Mouse (Mus musculus) neural tube, embryonic 14.5 days (tissue): ENCODE results near the gene Gm12355. TPM values are rescaled to one million over a fixed set of nuclear protein-coding genes. Genes with fewer than 3 reads are reported as not detected.
A peak's percentile ranks its signal among the peaks of the same experiment; 100 is the strongest.
"Not testable (repeated sequence)": the region's sequence is repeated elsewhere in the genome, so short reads cannot be mapped to it uniquely, and the experiment has no call there.

Source experiments
- ATAC-seq: fragments of 200-750 bp; cut with Nextera tagmentation; 2 replicates; pipeline ENCODE4 v1.8.0; 2017; ENCODE audit warnings: low read depth, mild to moderate bottlenecking, moderate TSS enrichment, moderate library complexity
- H3K27ac ChIP-seq: fragments of 300-500 bp; sonication (generic); 2 replicates; pipeline ENCODE4 v1.5.1; 2014; ENCODE audit warnings: low read depth, mild to moderate bottlenecking, control low read depth, low read length, moderate library complexity, mixed read lengths
- H3K27me3 ChIP-seq: fragments of 300-500 bp; sonication (generic); 2 replicates; pipeline ENCODE4 v1.6.1; 2014; ENCODE audit warnings: low read length; ENCODE audit not compliant: control insufficient read depth, insufficient read depth
- H3K36me3 ChIP-seq: fragments of 300-500 bp; sonication (generic); 2 replicates; pipeline ENCODE4 v1.6.1; 2014; ENCODE audit warnings: low read length, mixed read lengths; ENCODE audit not compliant: control insufficient read depth, insufficient read depth
- H3K4me1 ChIP-seq: fragments of 300-500 bp; sonication (generic); 2 replicates; pipeline ENCODE4 v1.6.1; 2014; ENCODE audit warnings: low read length; ENCODE audit not compliant: control insufficient read depth, insufficient read depth
- H3K4me2 ChIP-seq: fragments of 300-500 bp; sonication (generic); 2 replicates; pipeline ENCODE4 v1.6.1; 2014; ENCODE audit warnings: mild to moderate bottlenecking, low read depth, low read length, control low read depth
- H3K4me3 ChIP-seq: fragments of 300-500 bp; sonication (generic); 2 replicates; pipeline ENCODE4 v1.5.1; 2014; ENCODE audit warnings: low read depth, low read length, control low read depth, mixed read lengths
- H3K9ac ChIP-seq: fragments of 300-500 bp; sonication (generic); replicated peaks from 2 replicates; pipeline ENCODE4 v1.6.1; 2014; ENCODE audit warnings: low read depth, mild to moderate bottlenecking, control low read depth, low read length, mixed read lengths
- H3K9me3 ChIP-seq: fragments of 300-500 bp; sonication (generic); 2 replicates; pipeline ENCODE4 v1.6.1; 2016; ENCODE audit warnings: low read length; ENCODE audit not compliant: control insufficient read depth
- WGBS: fragments of 180-500 bp; shearing (Covaris S2); extraction: QIAGEN DNeasy Blood & Tissue Kit; methylation state at CpG from one replicate; pipeline ENCODE4 v1.1.7; 2014; 5-methylcytosine and 5-hydroxymethylcytosine counted together
- polyA plus RNA-seq: library from polyadenylated mRNA; unstranded; fragments of >200 nt; fragmentation: Nextera tagmentation; extraction: Ambion mirVana; gene quantifications from 2 replicates; pipeline ENCODE4 v1.2.1, GENCODE M21; 2014

Gene Gm12355
- polyA plus RNA-seq: 0.37 and 0.76 TPM in 2 replicates

DNA sequence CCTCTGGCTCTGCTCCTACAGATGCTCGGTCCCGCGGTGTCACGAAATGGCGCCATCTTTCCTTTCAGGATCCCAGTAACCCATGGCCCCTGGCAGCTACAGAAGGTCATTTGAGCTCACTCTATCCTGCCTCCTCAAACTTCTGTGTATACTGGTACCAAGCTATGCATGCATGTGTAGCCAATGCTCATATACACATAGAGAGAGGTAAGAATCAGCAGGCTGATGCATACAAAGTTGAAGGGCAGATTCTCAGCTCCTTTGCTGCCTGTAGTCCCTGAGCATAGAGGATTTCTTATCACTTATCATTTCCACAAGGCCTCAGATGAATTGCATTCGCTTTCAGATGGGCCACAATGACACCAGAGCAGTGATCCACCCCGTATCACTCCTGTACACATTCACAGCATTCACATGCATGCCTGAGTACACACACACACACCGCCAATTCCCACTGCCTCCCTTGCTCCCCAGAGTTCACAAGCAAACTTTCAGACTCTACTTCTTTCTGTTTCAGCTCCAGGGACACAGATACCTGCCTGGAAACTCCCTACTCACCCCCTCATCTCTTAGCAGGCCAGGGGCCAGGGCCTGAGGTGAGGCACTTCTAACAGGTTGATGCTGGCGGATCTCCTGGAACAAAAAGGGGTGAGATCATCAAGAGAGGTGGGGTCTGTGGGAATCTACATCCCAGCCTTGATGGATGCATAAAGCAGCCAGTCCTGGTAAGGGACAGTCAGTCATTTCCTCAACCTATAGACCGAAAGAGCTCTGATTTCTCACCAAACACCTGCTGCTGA is at the start of gene Gm12355, which contains the start of gene Gsdma3:
Gene Gm12355 (minus strand): TSS at position 51 of the 800 bp plus-strand sequence.
Gene Gsdma3 (plus strand): TSS at position 750 of the 800 bp plus-strand sequence.
- ATAC-seq: no peak
- Histone ChIP-seq H3K36me3 (no peaks in the 10 kb centered on the region), H3K27ac (no peak within 1 kb of the TSS), H3K27me3 (no peaks in the 10 kb centered on the region), H3K9me3 (no peaks in the 10 kb centered on the region), H3K9ac (no peak within 1 kb of the TSS), H3K4me1 (no peaks in the 10 kb centered on the region), H3K4me3 (no peak within 1 kb of the TSS), H3K4me2 (no peak within 1 kb of the TSS)
- 89% methylated on average over 10 of the region's 10 CpGs for WGBS

DNA sequence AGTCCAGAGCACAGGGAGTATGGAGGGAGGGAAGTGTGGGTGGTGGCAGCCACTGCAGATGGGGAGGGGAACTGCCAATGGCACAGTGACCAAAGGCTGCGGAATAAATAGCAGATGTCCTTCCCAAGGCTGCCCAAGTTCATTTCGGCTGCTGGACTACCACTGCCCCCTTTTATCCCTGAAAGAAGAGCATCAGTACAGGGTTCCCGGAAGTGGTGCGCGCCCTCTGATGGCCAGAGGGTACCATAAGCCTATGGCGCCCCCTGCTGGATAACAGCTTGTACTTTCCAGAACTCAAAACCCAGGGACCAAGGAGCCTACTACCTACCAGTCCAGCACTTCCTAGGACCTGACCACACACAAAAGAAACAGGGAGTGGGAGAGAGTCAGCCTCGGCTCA is 47.7 kb upstream of the Gm12355 start:
- ATAC-seq, H3K4me2 ChIP-seq, H3K27me3 ChIP-seq, H3K36me3 ChIP-seq, H3K27ac ChIP-seq, H3K9ac ChIP-seq, H3K9me3 ChIP-seq, H3K4me3 ChIP-seq, H3K4me1 ChIP-seq: not testable (repeated sequence)
- WGBS: 6% methylated on average over 6 of the region's 7 CpGs

DNA sequence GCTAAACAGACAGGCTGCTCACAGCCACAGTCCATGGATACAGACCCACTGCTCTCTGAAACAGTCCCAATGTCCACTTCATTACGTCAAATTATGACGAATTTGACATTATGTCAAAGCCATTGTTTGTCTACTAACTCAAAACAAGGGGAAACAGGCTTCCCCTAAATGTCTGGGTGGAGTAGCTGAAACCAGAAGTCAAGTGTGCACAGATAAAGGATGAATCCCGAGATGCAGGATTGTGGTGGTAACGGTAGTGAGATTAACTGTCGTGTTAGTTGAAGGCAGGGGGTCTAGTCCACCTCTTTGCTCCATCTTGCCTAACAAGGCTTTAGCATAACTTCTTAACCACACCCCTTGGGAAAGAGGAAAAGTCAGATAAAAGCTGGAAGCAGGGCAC is 47.0 kb upstream of the Gm12355 start:
- Histone ChIP-seq H3K27ac (no peak overlapping the region), H3K36me3 (no peaks in the 10 kb centered on the region), H3K27me3 (no peaks in the 10 kb centered on the region), H3K9ac (no peak overlapping the region), H3K4me1 (no peaks in the 10 kb centered on the region), H3K4me2 (no peak overlapping the region), H3K4me3 (no peak overlapping the region), H3K9me3 (no peaks in the 10 kb centered on the region)
- 88% methylated on average over 5 of the region's 5 CpGs for WGBS
- ATAC-seq: no peak

DNA sequence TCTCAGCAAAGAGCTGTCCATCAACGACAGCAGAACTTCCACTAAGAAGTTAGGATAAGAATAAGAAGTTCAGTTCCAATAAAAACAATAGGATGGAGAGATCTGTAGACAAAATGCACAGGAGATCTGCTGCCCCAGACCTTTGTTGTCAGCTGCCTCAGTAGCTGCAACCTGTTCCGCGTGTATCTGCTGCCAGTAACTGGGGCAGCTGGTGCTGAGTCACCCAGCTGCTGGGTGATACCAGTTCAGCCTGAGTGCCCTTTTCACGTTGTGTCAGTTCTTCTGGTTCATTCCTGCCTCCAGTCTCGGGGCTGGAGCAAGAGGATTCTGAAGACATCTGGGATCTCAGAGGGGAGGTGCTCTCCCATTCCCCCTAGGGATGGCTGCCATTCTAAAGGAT is 46.4 kb upstream of the Gm12355 start:
- Histone ChIP-seq H3K4me1 (no peaks in the 10 kb centered on the region), H3K27me3 (no peaks in the 10 kb centered on the region), H3K27ac (no peak overlapping the region), H3K4me2 (no peak overlapping the region), H3K9ac (no peak overlapping the region), H3K36me3 (no peaks in the 10 kb centered on the region), H3K4me3 (no peak overlapping the region), H3K9me3 (no peaks in the 10 kb centered on the region)
- no peak for ATAC-seq
- 60% methylated on average over 5 of the region's 5 CpGs for WGBS

DNA sequence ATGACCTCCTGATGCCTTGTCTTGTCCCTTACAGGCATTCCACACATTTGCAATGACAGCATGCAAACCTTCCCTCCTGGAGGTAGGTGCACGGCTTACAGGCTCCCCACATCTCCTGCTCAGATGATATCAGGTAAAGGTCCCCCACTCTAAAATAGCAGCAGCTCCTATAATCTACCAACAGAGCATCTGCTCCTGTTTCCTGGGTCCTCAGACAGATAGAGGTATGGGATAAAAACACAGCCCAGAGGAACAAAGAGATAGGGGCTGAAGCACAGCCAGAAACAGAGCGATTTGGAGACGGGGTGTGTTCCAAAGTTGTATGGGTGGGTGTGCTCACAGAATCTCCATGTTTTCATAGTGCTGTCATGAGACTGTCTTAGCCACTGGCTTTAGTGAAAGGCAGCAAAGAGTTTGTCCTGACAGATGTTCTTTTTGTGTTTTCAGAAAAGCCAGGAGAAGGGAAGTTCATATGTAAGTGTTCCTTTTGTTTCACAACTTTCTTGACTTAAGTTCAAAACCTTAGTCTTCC is 45.9 kb upstream of the Gm12355 start:
- ATAC-seq: no peak
- WGBS: 75% methylated on average over 3 of the region's 3 CpGs
- Histone ChIP-seq H3K4me1 (no peaks in the 10 kb centered on the region), H3K4me3 (no peak overlapping the region), H3K27me3 (no peaks in the 10 kb centered on the region), H3K36me3 (no peaks in the 10 kb centered on the region), H3K4me2 (no peak overlapping the region), H3K9ac (no peak overlapping the region), H3K27ac (no peak overlapping the region), H3K9me3 (no peaks in the 10 kb centered on the region)

DNA sequence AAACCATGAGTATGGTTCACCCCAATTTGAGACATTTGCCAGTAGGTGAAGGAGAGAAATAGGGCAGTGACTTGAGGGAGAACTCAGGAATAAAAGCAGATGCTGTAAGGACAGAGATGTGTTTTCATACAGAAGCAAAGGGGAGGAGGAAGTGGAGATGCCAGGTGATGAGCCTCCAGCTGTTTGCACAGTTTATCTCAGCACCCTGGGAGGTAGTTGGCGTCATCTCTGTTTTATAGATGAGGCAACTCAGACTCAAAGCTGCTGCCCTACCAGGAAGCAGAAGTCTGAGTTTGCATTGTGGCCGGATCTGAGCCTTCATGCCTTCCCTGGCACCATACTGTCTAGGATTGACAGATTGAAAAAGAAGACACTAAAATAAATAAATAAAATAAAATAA is 43.5 kb upstream of the Gm12355 start:
- Histone ChIP-seq H3K4me3 (no peak overlapping the region), H3K36me3 (no peaks in the 10 kb centered on the region), H3K9me3 (no peaks in the 10 kb centered on the region), H3K27me3 (no peaks in the 10 kb centered on the region), H3K9ac (no peak overlapping the region), H3K4me1 (no peaks in the 10 kb centered on the region), H3K4me2 (no peak overlapping the region), H3K27ac (no peak overlapping the region)
- no peak for ATAC-seq
- 70% methylated on average over 2 of the region's 2 CpGs for WGBS

DNA sequence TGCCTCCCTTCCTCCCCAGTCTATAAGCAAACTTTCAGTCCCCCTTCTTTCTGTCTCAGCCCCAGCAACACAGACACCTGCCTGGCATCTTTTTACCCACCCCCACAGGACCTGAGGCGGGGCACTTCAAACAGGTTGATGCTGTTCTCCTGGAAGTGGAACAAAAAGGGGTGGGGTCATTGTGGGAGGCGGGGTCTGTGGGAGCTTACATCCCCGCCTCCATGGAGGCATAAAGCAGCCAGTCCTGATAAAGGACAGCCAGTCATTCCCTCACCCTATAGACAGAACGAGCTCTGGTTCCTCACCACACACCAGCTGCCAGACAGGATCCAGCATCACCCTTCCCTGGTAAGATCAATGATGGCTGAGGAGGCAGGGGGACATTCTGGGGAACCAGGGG is 38.6 kb upstream of the Gm12355 start, which contains the start of gene Gsdma:
Gene Gsdma (plus strand): TSS at position 261 of the 400 bp plus-strand sequence.
- no peaks in the 10 kb centered on the region for H3K4me1 ChIP-seq
- no peak within 1 kb of the TSS for H3K9ac ChIP-seq
- 27% methylated on average over 4 of the region's 4 CpGs for WGBS
- H3K27ac ChIP-seq: no peak within 1 kb of the TSS
- H3K9me3 ChIP-seq: no peaks in the 10 kb centered on the region
- no peak for ATAC-seq
- H3K36me3 ChIP-seq: no peaks in the 10 kb centered on the region
- no peaks in the 10 kb centered on the region for H3K27me3 ChIP-seq
- H3K4me2 ChIP-seq: no peak within 1 kb of the TSS
- no peak within 1 kb of the TSS for H3K4me3 ChIP-seq

DNA sequence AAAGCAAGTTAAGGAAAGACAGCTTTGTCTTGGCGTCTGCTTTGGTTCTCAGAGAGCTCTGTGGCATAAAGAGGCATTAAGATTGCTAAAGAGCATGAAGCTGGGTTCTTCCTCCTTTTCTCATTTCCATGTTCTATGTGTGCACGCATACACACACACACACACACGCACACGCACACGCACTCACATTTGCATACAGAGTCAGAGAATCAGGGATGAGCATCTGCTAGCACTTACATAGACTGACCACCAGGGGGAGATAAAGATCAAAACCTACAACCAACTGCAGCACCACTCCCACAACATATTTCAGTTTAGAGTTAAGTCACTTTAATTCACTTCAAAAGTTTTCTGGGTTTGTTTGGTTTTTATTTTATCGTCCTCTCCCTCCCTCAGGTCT is 35.1 kb upstream of the Gm12355 start:
- 0 out of 2 replicates have a peak, but pooled peaks have one; percentile 46 for ATAC-seq
- Histone ChIP-seq H3K27me3 (no peaks in the 10 kb centered on the region), H3K4me3 (no peak overlapping the region), H3K9ac (no peak overlapping the region), H3K36me3 (no peaks in the 10 kb centered on the region), H3K9me3 (no peaks in the 10 kb centered on the region), H3K4me2 (no peak overlapping the region), H3K27ac (no peak overlapping the region), H3K4me1 (no peaks in the 10 kb centered on the region)
- 5% methylated on average over 6 of the region's 6 CpGs for WGBS

DNA sequence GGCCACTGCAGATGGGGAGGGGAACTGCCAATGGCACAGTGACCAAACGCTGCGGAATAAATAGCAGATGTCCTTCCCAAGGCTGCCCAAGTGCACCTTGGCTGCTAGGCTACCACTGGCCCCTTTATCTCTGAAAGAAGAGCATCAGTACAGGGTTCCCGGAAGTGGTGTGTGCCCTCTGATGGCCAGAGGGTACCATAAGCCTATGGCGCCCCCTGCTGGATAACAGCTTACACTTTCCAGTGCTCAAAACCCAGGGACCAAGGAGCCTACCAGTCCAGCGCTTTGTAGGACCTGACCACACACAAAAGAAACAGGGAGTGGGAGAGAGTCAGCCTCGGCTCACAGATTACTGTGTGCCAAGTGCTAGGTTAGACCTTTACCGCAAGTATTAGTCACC is 29.6 kb upstream of the Gm12355 start:
- H3K9ac ChIP-seq, ATAC-seq: not testable (repeated sequence)
- WGBS: 14% methylated on average over 7 of the region's 7 CpGs

More for the DNA sequence above, 29.6 kb upstream of the Gm12355 start:
- not testable (repeated sequence) for H3K9me3 ChIP-seq, H3K4me1 ChIP-seq, H3K27ac ChIP-seq, H3K36me3 ChIP-seq, H3K4me3 ChIP-seq, H3K4me2 ChIP-seq, H3K27me3 ChIP-seq
